Mouse (Mus musculus) megakaryocyte-erythroid progenitor cell, adult 5-6 weeks (primary cell): ENCODE results near the gene Tango2. TPM values are rescaled to one million over a fixed set of nuclear protein-coding genes. Genes with fewer than 3 reads are reported as not detected.
"Not testable (repeated sequence)": the region's sequence is repeated elsewhere in the genome, so short reads cannot be mapped to it uniquely, and the experiment has no call there.

Experiments used
- ATAC-seq: replicated peaks from 2 replicates; pipeline ENCODE4 v1.8.0; 2016; ENCODE audit warnings: mild to moderate bottlenecking, inconsistent platforms; ENCODE audit not compliant: severe bottlenecking, poor library complexity, low FRiP score, low TSS enrichment
- total RNA-seq, 2 experiments: library from RNA; stranded (forward) in 1 of 2; stranded (reverse) in 1 of 2; fragments of 200-1000, 215-1000 nt in 1 of 2; fragments of >200 nt in 1 of 2; fragmentation: Nextera tagmentation in 1 of 2; gene quantifications; 2 replicates each; pipeline ENCODE4 v1.2.3; 2014 to 2017

The Tango2 gene
- total RNA-seq, 2 experiments from 2014 or later, result 20.4 to 91.5 TPM

- no peak for ATAC-seq
These were observed 1.9 kb upstream of the Tango2 start for GRCm38 (mm10) chr16:18349761-18350325.

DNA sequence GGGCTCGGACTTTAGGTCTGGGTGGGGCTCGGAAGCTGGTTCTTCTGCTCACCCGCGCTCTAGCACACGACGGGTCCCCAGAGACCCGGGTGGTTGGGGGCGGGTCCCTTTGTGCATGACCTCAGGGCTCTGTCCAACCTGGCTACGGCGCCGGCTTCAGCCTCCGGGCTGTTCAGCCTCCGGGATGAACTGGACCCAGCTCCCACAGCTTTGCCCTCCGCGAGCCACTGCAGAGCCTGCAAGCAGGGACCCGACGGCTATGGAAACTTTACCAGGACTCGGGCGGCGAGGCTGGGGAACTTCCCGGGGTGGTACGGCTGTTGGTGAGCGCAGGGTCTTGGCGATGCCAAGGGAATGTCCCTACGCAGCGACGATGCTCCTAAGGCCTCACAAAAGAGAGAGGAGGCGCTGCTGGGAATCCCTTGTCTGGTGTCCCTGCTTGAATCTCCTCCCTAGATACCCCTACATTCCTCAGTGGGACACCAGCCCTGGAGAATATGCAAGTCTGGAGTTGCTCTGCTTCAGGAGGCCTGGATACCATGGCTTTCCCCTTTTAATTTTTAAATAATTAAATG is 785 bp upstream of the Tango2 start:
- ATAC-seq, result no peak

DNA sequence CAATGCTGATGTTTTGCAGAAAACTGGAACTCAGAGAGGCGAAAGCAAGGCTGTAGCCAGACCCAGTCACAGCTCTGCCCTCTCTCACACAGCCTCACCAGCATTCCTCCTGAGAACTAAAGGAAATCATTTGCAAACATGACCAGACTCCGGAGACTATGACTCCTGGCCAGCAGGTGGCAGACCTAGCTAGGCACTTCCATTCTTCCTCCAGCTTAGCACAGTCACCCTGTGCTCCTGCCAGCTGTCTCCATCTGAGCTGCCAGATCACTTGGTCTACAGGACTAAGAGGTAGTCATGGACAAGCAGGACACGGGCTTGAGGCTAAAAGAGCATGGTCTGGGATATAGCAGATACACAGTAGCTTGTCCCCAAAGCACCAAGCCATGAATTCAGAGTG is 2.7 kb downstream of the Tango2 start:
- peak; percentile 59 for ATAC-seq

- peak; percentile 82 for ATAC-seq
These were observed 4.1 kb downstream of the Tango2 start for GRCm38 (mm10) chr16:18343778-18344177.

DNA sequence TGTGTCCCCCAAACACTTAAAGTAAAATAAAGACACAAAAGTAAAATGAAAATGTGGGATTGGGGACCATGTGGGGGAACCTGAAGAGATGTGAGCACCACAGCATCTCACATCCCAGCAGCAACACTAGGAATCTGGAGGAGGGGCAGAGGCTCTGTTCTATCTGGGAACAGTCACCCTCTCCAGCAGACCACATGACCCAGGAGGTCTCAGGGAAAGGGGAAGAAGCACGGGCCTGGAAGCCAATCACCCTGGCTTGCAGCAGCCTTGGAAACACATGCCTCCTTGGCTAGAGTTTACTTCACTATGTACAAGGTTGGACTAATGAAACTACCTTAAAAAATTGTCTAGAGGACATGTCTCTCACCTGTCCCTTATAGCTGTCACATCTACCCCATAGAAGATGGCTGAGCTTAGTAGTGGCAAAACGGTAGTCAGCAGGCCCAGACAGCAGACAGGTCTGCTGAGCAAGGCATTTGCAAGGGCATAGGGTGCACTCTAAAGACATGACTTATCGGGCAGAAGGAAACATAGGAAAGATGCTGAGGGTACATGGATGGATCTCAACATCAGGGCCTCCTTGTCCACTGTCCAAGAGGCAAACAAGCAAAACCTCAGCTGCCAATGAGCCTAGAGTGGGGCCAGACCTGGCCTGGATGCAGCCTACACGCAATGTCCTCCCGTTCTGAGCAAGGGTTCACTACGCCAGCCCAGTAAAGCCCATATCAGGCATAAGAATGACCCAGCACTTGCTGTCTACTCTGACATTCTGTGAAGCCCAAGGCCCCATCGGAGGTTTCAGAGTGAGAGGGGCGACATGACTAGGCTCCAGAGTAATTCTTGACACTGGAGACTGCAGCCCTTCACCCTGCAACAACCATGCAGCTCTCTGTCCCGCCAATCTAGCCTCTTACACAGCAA is 5.0 kb downstream of the Tango2 start:
- no peak for ATAC-seq

DNA sequence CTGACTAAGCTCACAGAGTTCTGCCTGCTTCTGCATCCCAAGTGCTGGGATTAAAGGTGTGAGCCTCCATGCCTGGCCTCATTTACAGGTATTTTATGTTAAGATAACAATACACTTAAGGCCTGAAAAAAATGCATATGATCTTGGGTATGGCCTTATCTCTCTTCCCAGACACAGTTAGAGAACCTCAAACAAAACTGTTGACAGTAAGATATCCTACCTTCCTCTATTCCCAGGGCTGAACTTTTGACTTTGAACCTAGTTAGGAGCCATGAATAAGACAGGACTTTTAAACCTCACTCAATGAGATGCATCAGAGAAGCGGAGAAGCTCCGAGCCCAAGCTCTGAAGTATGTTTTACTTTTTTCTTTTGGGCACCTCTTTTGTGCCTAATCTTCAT is 5.8 kb downstream of the Tango2 start:
- ATAC-seq, result peak; percentile 49

DNA sequence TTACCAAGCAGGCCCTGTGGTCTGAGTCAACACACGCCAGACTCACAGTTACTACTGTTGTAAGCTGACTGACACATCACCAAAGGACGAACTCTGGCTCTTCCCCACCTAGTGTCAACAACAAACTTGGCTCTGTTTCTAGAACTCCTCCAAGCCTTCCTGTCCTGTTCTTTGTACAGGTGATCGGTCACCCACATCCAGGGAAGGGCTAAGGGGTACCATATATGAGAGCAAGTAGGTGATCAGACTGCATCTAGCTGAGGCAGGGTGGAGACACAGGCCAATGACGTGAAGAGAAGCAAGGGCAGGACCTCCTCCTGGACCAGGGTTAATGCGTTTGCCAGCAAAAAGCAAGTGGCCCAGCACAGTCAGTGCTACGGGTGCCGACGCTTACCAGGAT is 6.3 kb downstream of the Tango2 start:
- ATAC-seq, result peak; percentile 25; the same call in 1 of the 2 replicates

GRCm38 (mm10) chr16:18339866-18340265 is 8.0 kb downstream of the Tango2 start:
- no peak for ATAC-seq

DNA sequence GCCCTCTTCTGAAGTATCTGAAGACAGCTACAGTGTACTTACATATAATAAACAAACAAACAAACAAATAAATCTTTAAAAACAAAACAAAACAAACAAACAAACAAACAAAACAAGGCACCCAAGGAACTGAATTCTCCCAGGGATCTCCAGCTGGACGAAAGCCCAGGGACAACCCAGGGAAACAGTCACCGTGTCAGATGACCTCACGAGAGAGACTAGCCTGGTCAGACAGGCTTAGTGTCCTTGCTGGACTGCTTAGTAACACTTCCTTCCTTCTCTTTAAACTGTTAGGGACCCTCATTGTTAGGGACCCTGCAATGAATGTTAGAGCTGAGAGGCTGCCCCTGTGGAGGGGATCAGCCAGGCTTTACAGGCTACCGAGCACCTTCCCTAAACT is 10.6 kb downstream of the Tango2 start:
- ATAC-seq, result no peak

- ATAC-seq, result no peak
These were observed 11.9 kb downstream of the Tango2 start for GRCm38 (mm10) chr16:18335981-18336380.

DNA sequence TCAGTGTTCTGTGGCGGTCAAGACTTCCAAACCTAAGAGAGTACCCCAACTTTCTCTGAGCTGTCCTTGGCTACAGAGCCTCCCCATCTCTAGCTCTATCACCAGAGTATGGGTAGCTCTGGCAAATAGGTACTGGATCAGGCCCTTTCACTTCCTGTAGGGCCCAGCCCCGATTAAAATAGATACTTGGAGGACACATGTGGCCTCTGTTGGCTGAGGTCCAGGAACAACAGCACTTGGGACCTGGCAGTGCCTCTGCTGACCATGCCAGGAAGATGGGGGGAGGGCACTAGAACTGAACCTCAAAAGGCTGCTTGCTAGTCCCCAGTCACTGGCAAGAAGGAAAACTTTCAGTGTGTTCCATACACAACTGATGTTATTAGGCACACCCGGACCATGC is 13.9 kb downstream of the Tango2 start:
- 0 out of 2 replicates have a peak, but pooled peaks have one; percentile 14 for ATAC-seq

GRCm38 (mm10) chr16:18328524-18328923 is 19.4 kb downstream of the Tango2 start:
- ATAC-seq, result 0 out of 2 replicates have a peak, but pooled peaks have one; percentile 22

GRCm38 (mm10) chr16:18327936-18328335 is 20.0 kb downstream of the Tango2 start:
- no peak for ATAC-seq

DNA sequence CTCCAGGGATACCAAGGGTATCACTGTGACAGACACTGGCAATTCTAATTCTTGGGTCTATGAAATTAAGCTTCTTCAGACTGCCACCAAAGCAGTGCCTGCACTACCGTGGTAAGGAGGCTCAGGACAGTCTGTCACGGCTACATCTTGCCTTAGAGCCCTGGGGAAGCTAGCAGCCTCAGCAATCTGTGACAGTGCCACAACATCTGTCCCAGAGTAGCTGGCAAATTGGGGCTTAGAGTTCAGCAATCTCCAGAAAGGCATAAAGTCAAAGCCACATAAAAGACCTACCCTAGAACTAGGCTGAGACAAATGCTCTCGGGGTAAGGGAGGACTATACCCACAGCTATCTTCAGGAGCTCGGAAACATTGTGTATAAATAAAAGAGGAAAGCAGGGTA is 22.2 kb downstream of the Tango2 start:
- no peak for ATAC-seq

DNA sequence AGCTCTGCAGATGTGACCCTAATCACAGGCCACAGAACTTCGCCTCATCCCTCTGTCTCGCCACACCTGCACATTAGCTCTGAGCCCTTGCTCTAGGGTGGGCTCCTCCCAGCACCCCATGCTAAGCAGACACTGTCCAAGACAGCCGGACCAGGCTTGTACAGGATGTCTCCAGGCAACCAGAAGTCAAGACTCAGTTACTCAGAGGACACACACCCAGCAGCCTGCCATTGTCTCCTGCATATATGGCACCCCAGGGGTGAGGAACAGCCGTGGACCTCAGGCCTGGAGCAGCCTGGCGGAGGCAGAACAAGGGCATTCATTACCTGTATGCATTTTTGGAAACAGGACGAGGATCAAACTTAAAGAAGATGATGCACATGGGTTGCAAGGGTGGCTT is 23.9 kb downstream of the Tango2 start:
- no peak for ATAC-seq

DNA sequence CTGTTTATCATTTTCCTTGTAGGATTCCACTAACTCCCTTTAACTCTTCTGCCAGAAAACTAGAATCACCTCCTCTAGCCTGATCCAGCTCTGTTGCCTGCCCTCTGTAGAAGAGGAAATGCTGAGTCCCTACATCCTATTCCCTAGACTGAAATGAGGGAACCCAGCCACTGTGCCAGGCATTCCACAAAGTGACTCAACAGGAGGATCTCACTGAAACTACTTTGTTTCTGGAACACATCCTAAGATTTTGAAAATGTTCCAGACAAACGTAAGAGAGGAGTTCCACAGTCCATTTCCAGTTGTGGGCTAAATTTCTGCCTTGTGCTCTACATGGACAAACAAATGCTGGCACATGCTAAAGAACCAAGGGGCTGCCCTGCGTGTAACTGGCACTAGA is 24.4 kb downstream of the Tango2 start:
- ATAC-seq, result no peak

DNA sequence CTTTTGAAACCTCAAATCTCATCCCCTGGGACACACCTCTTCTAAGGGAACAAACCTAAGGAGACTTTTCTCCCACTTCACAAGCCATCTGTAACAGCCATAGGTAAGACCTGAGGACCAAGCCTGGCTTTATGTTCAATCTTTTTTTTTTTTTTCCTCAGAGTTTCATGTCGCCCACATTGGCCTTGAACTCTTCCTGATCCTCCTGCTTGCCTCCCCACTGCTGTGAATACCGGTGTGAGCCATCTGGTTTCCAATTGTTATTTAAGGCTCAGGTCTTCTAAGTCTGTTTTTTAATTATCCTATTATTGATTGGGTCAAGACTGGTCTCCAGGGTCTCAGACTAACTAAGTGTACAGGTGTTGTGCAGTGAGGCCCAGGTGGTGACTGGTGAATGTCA is 26.5 kb downstream of the Tango2 start:
- ATAC-seq, result no peak

GRCm38 (mm10) chr16:18318992-18319391 is 28.9 kb downstream of the Tango2 start:
- ATAC-seq, result no peak

- ATAC-seq, result no peak; the same call in 1 of the 2 replicates
These were observed 39.7 kb downstream of the Tango2 start for GRCm38 (mm10) chr16:18308159-18308558.

GRCm38 (mm10) chr16:18289614-18290013 is 58.3 kb downstream of the Tango2 start:
- not testable (repeated sequence) for ATAC-seq
